Mouse (Mus musculus) limb, embryonic 11.5 days (tissue): ENCODE data around the gene Gpr65. TPM values are rescaled to one million over a fixed set of nuclear protein-coding genes. Genes with fewer than 3 reads are reported as not detected.
"Not testable (repeated sequence)": the region's sequence is repeated elsewhere in the genome, so short reads cannot be mapped to it uniquely, and the experiment has no call there.

Experiments used
- ATAC-seq: fragments of 200-750 bp; cut with Nextera tagmentation; 2 replicates; pipeline ENCODE4 v1.8.0; 2017; ENCODE audit warnings: low read depth; ENCODE audit not compliant: insufficient number of reproducible peaks, low FRiP score, low TSS enrichment
- DNase-seq: peaks from one replicate; pipeline ENCODE4 v3.0.0-alpha.2; 2015; ENCODE audit warnings: low spot score
- H3K27ac ChIP-seq: fragments of 300-500 bp; sonication (generic); replicated peaks from 2 replicates; pipeline ENCODE4 v1.5.1; 2014; ENCODE audit warnings: low read depth, mild to moderate bottlenecking, low read length
- H3K27me3 ChIP-seq: fragments of 300-500 bp; sonication (generic); 2 replicates; pipeline ENCODE4 v1.6.1; 2014; ENCODE audit warnings: mild to moderate bottlenecking, low read length, mixed read lengths; ENCODE audit not compliant: control insufficient read depth, insufficient read depth
- H3K36me3 ChIP-seq: fragments of 300-500 bp; sonication (generic); 2 replicates; pipeline ENCODE4 v1.6.1; 2014; ENCODE audit warnings: mild to moderate bottlenecking, low read length, moderate library complexity, mixed read lengths; ENCODE audit not compliant: control insufficient read depth, insufficient read depth
- H3K4me1 ChIP-seq: fragments of 300-500 bp; sonication (generic); 2 replicates; pipeline ENCODE4 v1.6.1; 2014; ENCODE audit warnings: low read length, mixed read lengths; ENCODE audit not compliant: control insufficient read depth, insufficient read depth
- H3K4me2 ChIP-seq: fragments of 300-500 bp; sonication (generic); 2 replicates; pipeline ENCODE4 v1.6.1; 2014; ENCODE audit warnings: low read depth, mild to moderate bottlenecking, moderate library complexity; ENCODE audit not compliant: severe bottlenecking
- H3K4me3 ChIP-seq: fragments of 300-500 bp; sonication (generic); 2 replicates; pipeline ENCODE4 v1.5.1; 2014; ENCODE audit warnings: low read depth, low read length
- H3K9ac ChIP-seq: fragments of 300-500 bp; sonication (generic); 2 replicates; pipeline ENCODE4 v1.6.1; 2014; ENCODE audit warnings: mild to moderate bottlenecking, low read length
- H3K9me3 ChIP-seq: fragments of 300-500 bp; sonication (generic); 2 replicates; pipeline ENCODE4 v1.6.1; 2016; ENCODE audit warnings: low read length; ENCODE audit not compliant: control insufficient read depth
- WGBS: fragments of 180-500 bp; shearing (Covaris S2); extraction: QIAGEN DNeasy Blood & Tissue Kit; methylation state at CpG from one replicate; pipeline ENCODE4 v1.1.7; 2014; 5-methylcytosine and 5-hydroxymethylcytosine counted together
- polyA plus RNA-seq: library from polyadenylated mRNA; unstranded; fragments of >200 nt; fragmentation: Nextera tagmentation; extraction: Ambion mirVana; gene quantifications from 2 replicates; pipeline ENCODE4 v1.2.1, GENCODE M21; 2014

Gene Gpr65
- 0.51 and 0.82 TPM in 2 replicates for polyA plus RNA-seq

- H3K27me3 ChIP-seq: no peaks in the 10 kb centered on the region
- no peak within 1 kb of the TSS for H3K4me3 ChIP-seq
- no peak for ATAC-seq
- no peak for DNase-seq
- H3K9me3 ChIP-seq: no peaks in the 10 kb centered on the region
- 91% methylated on average over 13 of the region's 13 CpGs for WGBS
- no peaks in the 10 kb centered on the region for H3K36me3 ChIP-seq
- no peak within 1 kb of the TSS for H3K9ac ChIP-seq
- H3K4me1 ChIP-seq: no peaks in the 10 kb centered on the region
- no peak within 1 kb of the TSS for H3K27ac ChIP-seq
- H3K4me2 ChIP-seq: no peak within 1 kb of the TSS
Measured at GRCm38 (mm10) chr12:98268441-98269369, at the start of gene Gpr65. TSS of gene Gpr65 (plus strand) at chr12:98268635.

GRCm38 (mm10) chr12:98223286-98223685 lies 45.1 kb upstream of the Gpr65 start:
- 82% methylated on average over 5 of the region's 5 CpGs for WGBS
- no peak overlapping the region for H3K27ac ChIP-seq
- H3K9ac ChIP-seq: no peak overlapping the region
- DNase-seq: no peak
- H3K36me3 ChIP-seq: no peaks in the 10 kb centered on the region
- no peak for ATAC-seq
- no peak overlapping the region for H3K4me2 ChIP-seq
- H3K4me3 ChIP-seq: no peak overlapping the region
- no peaks in the 10 kb centered on the region for H3K9me3 ChIP-seq
- no peaks in the 10 kb centered on the region for H3K27me3 ChIP-seq
- no peaks in the 10 kb centered on the region for H3K4me1 ChIP-seq

GRCm38 (mm10) chr12:98227037-98227436 lies 41.4 kb upstream of the Gpr65 start:
- H3K27ac ChIP-seq: no peak overlapping the region
- 94% methylated on average over 2 of the region's 2 CpGs for WGBS
- H3K4me3 ChIP-seq: no peak overlapping the region
- no peaks in the 10 kb centered on the region for H3K4me1 ChIP-seq
- H3K9ac ChIP-seq: no peak overlapping the region
- no peak overlapping the region for H3K4me2 ChIP-seq
- H3K9me3 ChIP-seq: no peaks in the 10 kb centered on the region
- DNase-seq (no peak), ATAC-seq (no peak)
- H3K36me3 ChIP-seq: no peaks in the 10 kb centered on the region
- no peaks in the 10 kb centered on the region for H3K27me3 ChIP-seq

- not testable (repeated sequence) for ATAC-seq, H3K4me1 ChIP-seq, H3K4me2 ChIP-seq, H3K27me3 ChIP-seq, H3K36me3 ChIP-seq, H3K27ac ChIP-seq, DNase-seq, H3K9ac ChIP-seq, H3K9me3 ChIP-seq, H3K4me3 ChIP-seq
- WGBS: 91% methylated on average over 6 of the region's 6 CpGs
Measured at GRCm38 (mm10) chr12:98238478-98238877, 30.0 kb upstream of the Gpr65 start.

- Histone ChIP-seq H3K9ac (no peak overlapping the region), H3K27me3 (no peaks in the 10 kb centered on the region), H3K4me2 (no peak overlapping the region), H3K27ac (no peak overlapping the region), H3K36me3 (no peaks in the 10 kb centered on the region), H3K9me3 (no peaks in the 10 kb centered on the region), H3K4me1 (no peaks in the 10 kb centered on the region), H3K4me3 (no peak overlapping the region)
- ATAC-seq: no peak
- no peak for DNase-seq
- 72% methylated on average over 4 of the region's 4 CpGs for WGBS
Measured at GRCm38 (mm10) chr12:98244161-98244560, 24.3 kb upstream of the Gpr65 start.

- no peak overlapping the region for H3K27ac ChIP-seq
- WGBS: 91% methylated on average over 5 of the region's 5 CpGs
- ATAC-seq (no peak), DNase-seq (no peak)
- H3K36me3 ChIP-seq: no peaks in the 10 kb centered on the region
- H3K4me3 ChIP-seq: no peak overlapping the region
- H3K9ac ChIP-seq: no peak overlapping the region
- H3K4me2 ChIP-seq: no peak overlapping the region
- no peaks in the 10 kb centered on the region for H3K4me1 ChIP-seq
- H3K9me3 ChIP-seq: no peaks in the 10 kb centered on the region
- H3K27me3 ChIP-seq: no peaks in the 10 kb centered on the region
Measured at GRCm38 (mm10) chr12:98244865-98245264, 23.6 kb upstream of the Gpr65 start.

- H3K27me3 ChIP-seq: no peaks in the 10 kb centered on the region
- H3K4me3 ChIP-seq: no peak overlapping the region
- 73% methylated on average over 4 of the region's 4 CpGs for WGBS
- no peak overlapping the region for H3K27ac ChIP-seq
- H3K9ac ChIP-seq: no peak overlapping the region
- H3K9me3 ChIP-seq: no peaks in the 10 kb centered on the region
- DNase-seq (no peak), ATAC-seq (no peak)
- H3K36me3 ChIP-seq: no peaks in the 10 kb centered on the region
- no peaks in the 10 kb centered on the region for H3K4me1 ChIP-seq
- H3K4me2 ChIP-seq: no peak overlapping the region
Measured at GRCm38 (mm10) chr12:98246835-98247234, 21.6 kb upstream of the Gpr65 start.

GRCm38 (mm10) chr12:98249671-98250070 lies 18.8 kb upstream of the Gpr65 start:
- no peaks in the 10 kb centered on the region for H3K4me1 ChIP-seq
- no peak overlapping the region for H3K4me2 ChIP-seq
- DNase-seq: no peak
- H3K9me3 ChIP-seq: no peaks in the 10 kb centered on the region
- no peaks in the 10 kb centered on the region for H3K36me3 ChIP-seq
- WGBS: 73% methylated on average over 3 of the region's 3 CpGs
- ATAC-seq: no peak
- no peak overlapping the region for H3K27ac ChIP-seq
- H3K9ac ChIP-seq: no peak overlapping the region
- H3K4me3 ChIP-seq: no peak overlapping the region
- H3K27me3 ChIP-seq: no peaks in the 10 kb centered on the region
